Mouse (Mus musculus) c-Kit-positive CD71-positive TER-119-negative erythroid progenitor cells, embryonic 14.5 days (primary cell): ENCODE measurements around the gene Neil1.

Experiments
- DNase-seq: peaks from one replicate; pipeline ENCODE4 v3.0.0-alpha.2; 2013; ENCODE audit warnings: low read depth

Neil1 gene

DNA sequence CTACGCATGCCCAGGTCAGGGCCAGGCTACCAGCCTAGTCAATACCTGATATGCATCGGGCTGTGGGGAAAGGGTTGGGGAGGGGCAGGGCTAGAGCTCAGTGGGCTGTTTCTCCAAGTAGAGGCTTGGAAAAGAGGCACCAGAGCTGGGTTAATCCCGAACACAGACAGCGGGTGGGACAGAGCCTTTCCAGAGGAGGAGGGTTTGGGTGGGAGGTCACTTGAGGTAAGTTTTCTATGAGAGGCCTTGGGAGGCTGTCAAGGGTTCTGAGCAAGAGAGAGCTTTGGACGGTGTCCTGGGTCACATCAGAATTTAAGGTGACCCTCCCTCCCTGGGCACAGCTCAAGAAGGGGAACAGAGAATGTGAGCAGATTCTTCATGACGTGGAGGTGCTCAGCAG lies 9.6 kb downstream of the Neil1 start:
- no peak for DNase-seq

DNA sequence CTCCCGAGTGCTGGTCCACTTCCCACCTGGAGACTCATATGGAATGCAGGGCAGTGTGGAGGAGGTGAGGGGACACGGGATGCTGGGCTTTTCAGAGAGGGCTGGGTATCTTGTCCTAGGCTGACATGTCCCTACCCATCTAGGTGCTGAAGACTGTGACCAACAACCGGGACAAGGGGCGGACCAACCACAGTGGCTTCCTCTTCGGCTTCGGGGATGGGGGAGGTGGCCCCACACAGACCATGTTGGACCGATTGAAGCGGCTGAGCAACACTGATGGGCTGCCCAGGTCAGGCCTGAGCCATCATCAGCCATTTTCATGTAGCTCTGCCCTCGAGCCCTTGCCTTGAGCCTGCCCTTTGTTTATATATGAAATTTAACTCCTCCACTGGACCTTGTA lies 10.3 kb downstream of the Neil1 start:
- DNase-seq, result no peak

GRCm38 (mm10) chr9:57137246-57137645 lies 10.9 kb downstream of the Neil1 start:
- no peak for DNase-seq

DNA sequence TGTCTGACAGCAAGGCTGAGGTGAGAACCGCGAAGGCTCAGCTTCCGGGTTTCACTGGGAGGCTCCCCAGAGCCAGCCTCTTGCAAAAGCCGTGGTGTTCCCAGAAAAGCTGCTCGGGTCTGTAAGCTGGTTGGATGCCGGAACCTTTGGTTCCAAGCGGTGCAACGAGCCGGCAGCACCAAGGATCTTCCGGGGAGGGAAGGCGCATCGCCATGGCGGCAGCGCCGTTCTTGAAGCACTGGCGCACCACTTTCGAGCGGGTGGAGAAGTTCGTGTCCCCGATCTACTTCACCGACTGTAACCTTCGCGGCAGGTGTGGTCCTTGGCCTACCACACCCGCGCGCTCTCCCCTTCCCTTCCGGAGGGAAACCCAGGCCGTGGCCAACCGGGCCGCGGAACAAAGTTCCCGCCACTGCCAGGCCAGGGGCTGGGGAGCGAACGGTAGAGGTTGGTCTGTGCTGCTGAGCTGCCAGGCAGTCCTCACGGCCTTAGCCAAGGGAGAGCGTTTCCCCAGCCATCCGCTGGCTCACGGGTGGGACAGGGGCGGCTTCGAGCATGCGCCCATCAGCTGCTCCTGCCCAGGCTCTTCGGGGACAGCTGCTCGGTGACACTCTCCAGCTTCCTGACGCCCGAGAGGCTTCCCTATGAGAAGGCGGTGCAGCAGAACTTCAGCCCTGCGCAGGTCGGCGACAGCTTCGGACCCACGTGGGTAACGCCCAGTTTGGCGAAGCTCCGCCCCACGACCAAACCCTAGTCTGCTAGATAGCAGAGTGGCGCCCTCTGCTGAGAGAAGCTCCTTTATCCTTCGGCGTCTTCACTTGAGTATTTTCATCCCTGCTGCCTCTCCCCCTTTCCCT lies 17.3 kb downstream of the Neil1 start, which contains the start of gene Man2c1:
Gene Man2c1, plus strand, starts transcription at position 114 of the 857 bp plus-strand sequence.
- DNase-seq, result peak; percentile 97

GRCm38 (mm10) chr9:57129641-57130040 lies 18.5 kb downstream of the Neil1 start:
- DNase-seq, result no peak

GRCm38 (mm10) chr9:57117261-57117755 lies 30.8 kb downstream of the Neil1 start:
- DNase-seq, result no peak
